Mouse (Mus musculus) stomach, postnatal 0 days (tissue): ENCODE data around the gene Doc2g.

ENCODE experiments used
- CTCF ChIP-seq: IDR thresholded peaks from 2 replicates; pipeline ENCODE4 v1.5.1; 2016; ENCODE audit warnings: antibody characterized with exemption, low read depth, mild to moderate bottlenecking, moderate library complexity
- EP300 ChIP-seq: optimal IDR thresholded peaks from 2 replicates; pipeline ENCODE3; 2016; ENCODE audit warnings: antibody characterized with exemption

DNA sequence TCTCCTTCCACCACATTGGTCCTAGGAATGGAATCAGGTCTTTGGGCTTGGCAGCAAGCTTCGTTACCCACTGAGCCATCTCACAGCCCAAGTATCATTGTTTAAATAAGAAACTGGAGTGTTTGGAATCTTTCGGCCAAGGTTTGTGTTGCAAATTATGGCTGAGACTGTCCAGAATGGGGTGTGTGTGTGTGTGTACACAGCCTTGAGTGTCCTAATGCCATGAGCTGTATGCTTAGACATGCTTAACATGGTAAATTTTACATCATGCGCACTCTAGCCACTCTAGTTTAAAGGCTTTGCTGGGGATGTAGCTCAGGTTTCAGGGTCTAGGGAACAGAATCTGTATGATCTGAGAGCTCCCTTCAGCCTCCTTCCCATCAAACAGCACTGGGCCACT lies 7.6 kb upstream of the Doc2g start:
- TF ChIP-seq CTCF = no peak
- TF ChIP-seq EP300 = no peak
